Mouse (Mus musculus): Measurements from ENCODE around the gene Cryz. TPM values are rescaled to one million over a fixed set of nuclear protein-coding genes. Genes with fewer than 3 reads are reported as not detected.

Gene Cryz
- 3.4 TPM for total RNA-seq (2023)

GRCm38 (mm10) chr3:154596488-154596933 lies at the start of gene Cryz:
Gene Cryz, plus strand, starts transcription at chr3:154596711.

GRCm38 (mm10) chr3:154596934-154597554 lies 533 bp downstream of the Cryz start, which contains the start of gene Tyw3:
Gene Tyw3, minus strand, starts transcription at chr3:154597104.

GRCm38 (mm10) chr3:154663545-154663944 lies 67.0 kb downstream of the Cryz start, which contains the start of gene Erich3:
Gene Erich3, plus strand, starts transcription at chr3:154663859.

Other genes with a start within 250 kb of the Cryz start
- 4.7 TPM for gene Tyw3, start 393 bp downstream of the Cryz start, total RNA-seq (2023)
- gene Erich3, start 67.1 kb downstream of the Cryz start, total RNA-seq (2023), result not detected

All from CD8-positive naive resting alpha-beta T cell, adult 57 days (primary cell).